Mouse (Mus musculus): ENCODE measurements around the gene Ptprj. TPM values are rescaled to one million over a fixed set of nuclear protein-coding genes. Genes with fewer than 3 reads are reported as not detected.
"Not testable (repeated sequence)": the region's sequence is repeated elsewhere in the genome, so short reads cannot be mapped to it uniquely, and the experiment has no call there.

The Ptprj gene
- polyA plus RNA-seq, 1 experiment = 25.1 TPM

DNA sequence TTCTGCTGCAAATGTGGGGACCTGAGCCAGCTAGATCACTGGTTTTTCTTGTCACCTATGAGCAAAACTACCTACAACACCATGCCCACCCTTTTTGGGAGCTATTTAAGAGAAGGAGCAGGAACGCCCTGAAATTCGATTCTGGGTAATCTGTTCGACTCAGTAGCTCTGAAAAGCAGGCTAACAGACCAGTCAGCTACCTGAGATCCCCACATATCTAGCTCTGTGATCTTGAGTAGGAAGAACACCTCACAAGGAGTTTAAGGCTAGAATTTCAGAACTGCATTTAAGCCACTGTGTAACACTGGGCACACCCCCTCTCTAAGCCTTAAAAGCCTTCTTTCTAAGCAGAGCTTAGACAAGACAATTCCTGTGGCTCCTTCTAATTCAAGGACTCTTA, 128.1 kb downstream of the Ptprj start:
- TF ChIP-seq POLR2A (IDR thresholded peaks at IDR 0.05; ENCODE audit: borderline replicate concordance, control insufficient read depth, low read depth, low read length) (no peak), CTCF (IDR thresholded peaks at IDR 0.05; ENCODE audit: control insufficient read depth, insufficient read depth, low read length) (no peak)
- Histone ChIP-seq H3K27ac (ENCODE audit: control insufficient read depth, insufficient read depth, low read depth, low read length, poor library complexity) (no peak overlapping the region), H3K4me1 (ENCODE audit: control insufficient read depth, insufficient read depth, low read length) (no peaks in the 10 kb centered on the region), H3K4me3 (replicated peaks; ENCODE audit: control insufficient read depth, low read depth, low read length) (no peak overlapping the region)
- 85% methylated on average over 3 of the region's 3 CpGs for WGBS

DNA sequence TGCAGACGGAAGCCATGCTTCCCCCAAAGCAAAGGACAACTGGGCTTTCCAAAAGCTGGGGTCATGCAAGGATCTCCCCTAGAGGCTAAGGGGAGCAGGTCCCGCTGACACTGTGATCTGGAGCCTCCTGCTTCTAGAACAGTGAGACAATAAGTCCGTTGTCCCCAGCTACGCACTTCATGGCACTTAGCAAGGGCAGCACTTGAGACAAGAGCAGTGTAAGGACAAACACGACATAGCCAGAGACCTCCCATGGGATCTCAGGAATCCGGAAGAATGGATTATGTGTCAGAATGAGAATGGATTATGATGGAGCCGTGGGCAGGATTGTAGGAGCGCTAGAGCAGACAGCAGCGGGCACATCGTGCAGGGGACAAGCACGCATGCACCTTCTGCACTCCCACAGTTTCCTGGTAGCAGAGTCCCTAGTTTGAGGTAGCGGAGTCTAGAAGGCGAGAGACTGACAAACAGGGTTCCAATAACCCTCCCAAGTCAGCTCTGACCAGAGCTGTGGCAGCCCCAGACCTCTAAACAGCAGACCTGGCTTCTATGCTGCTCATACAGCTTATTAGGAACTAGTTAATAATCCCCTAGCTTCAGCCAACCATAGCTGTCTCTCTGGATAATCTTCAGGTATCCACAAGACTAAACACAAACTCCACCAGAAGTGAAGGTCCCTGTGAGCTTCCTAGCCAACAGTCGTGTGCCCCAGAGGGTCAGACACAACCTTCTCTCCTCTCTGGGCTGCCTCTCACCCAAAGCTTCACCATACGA, 131.3 kb downstream of the Ptprj start:
- Histone ChIP-seq H3K4me1 (ENCODE audit: control insufficient read depth, insufficient read depth, low read length) (no peaks in the 10 kb centered on the region), H3K4me3 (replicated peaks; ENCODE audit: control insufficient read depth, low read depth, low read length) (no peak overlapping the region), H3K27ac (ENCODE audit: control insufficient read depth, insufficient read depth, low read depth, low read length, poor library complexity) (no peak overlapping the region)
- TF ChIP-seq POLR2A (IDR thresholded peaks at IDR 0.05; ENCODE audit: borderline replicate concordance, control insufficient read depth, low read depth, low read length) (no peak), CTCF (IDR thresholded peaks at IDR 0.05; ENCODE audit: control insufficient read depth, insufficient read depth, low read length) (no peak)
- 87% methylated on average over 15 of the region's 15 CpGs for WGBS

DNA sequence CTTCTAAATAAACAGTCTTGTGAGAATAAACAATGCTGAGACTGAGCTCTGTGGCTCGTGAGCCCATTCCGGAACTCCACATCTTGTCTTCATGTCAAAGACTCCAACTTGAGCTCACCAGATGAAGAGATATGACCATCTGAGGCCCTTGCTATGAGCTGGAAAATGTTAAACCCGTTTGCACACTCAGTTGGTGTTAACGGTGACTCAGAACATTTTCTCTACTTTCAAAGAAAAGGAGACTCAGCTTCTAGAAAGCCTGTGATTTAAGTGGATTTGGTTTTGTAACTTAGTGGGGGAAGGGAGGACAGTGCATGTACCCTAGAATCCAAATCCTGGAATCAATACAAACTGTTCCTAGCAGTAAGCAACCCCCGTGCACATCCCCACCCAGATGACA, 136.6 kb downstream of the Ptprj start:
- Histone ChIP-seq H3K4me3 (replicated peaks; ENCODE audit: control insufficient read depth, low read depth, low read length) (no peak overlapping the region), H3K27ac (ENCODE audit: control insufficient read depth, insufficient read depth, low read depth, low read length, poor library complexity) (no peak overlapping the region), H3K4me1 (ENCODE audit: control insufficient read depth, insufficient read depth, low read length) (no peaks in the 10 kb centered on the region)
- WGBS = 86% methylated on average over 5 of the region's 5 CpGs
- no peak for TF ChIP-seq POLR2A (IDR thresholded peaks at IDR 0.05; ENCODE audit: borderline replicate concordance, control insufficient read depth, low read depth, low read length)
- no peak for TF ChIP-seq CTCF (IDR thresholded peaks at IDR 0.05; ENCODE audit: control insufficient read depth, insufficient read depth, low read length)

DNA sequence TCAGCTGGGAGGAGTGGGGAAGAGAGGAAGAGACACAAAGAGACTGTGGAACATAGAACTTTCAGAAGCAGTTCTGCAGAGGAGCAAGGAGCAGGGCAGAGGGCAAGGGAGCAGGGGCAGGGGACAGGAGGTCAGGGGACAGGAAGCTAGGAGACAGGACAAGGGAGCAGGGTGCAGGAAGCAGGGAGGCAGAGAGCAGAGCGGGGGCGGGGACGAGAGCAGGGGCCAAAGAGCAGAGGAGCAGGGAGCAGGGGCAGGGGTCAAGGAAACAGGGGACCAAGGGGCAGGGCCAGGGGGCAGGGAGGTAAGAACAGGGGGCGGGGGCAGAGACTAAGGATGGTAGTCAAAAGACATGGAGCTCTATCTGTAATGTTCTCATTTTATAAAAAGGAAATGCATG, 138.6 kb downstream of the Ptprj start:
- not testable (repeated sequence) for H3K4me3 ChIP-seq (replicated peaks; ENCODE audit: control insufficient read depth, low read depth, low read length); H3K27ac ChIP-seq (ENCODE audit: control insufficient read depth, insufficient read depth, low read depth, low read length, poor library complexity); H3K4me1 ChIP-seq (ENCODE audit: control insufficient read depth, insufficient read depth, low read length)
- 81% methylated on average over 4 of the region's 4 CpGs for WGBS

DNA sequence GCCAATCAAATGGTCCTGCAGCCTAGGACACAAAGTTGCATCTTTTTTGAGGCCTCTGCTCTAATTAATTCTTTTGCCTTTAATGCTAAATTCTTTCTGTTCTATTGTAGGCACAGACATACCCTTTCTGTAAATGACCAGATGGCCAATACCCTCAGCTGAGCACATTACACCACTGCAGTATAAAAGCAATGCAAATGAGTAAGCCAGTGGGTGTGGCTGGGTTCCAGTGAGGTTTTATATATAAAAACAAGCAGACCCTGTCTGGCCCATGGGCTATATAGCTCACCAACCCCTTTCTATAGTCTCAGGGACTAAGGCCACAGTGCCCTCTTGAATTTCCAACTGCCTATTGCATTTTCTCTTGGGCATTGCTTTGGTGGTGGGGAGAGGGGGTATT, 140.3 kb downstream of the Ptprj start:
- H3K4me1 ChIP-seq (ENCODE audit: control insufficient read depth, insufficient read depth, low read length) = not testable (repeated sequence)

DNA sequence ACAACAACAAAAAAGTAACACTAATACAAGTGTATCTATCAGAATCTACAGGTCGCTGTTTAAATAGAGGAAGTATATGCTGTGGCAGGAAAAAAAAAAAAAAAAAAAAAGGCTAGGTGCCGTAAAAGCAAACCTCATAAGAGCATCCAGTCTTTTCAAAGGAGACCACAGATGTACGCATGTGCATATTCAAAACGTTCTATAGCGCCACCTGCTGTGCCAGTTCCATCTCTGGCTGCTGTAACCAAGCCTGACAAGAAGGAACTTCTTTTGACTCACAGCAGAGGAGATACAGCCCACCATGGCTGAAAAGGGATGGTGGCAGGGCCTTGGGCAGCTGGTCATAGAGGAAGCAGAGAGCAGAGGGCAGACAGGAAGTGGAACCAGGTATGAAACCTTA, 143.0 kb downstream of the Ptprj start:
- not testable (repeated sequence) for H3K27ac ChIP-seq (ENCODE audit: control insufficient read depth, insufficient read depth, low read depth, low read length, poor library complexity); H3K4me1 ChIP-seq (ENCODE audit: control insufficient read depth, insufficient read depth, low read length); H3K4me3 ChIP-seq (replicated peaks; ENCODE audit: control insufficient read depth, low read depth, low read length)
- WGBS = 20% methylated on average over 2 of the region's 5 CpGs

More for the DNA sequence above, 140.3 kb downstream of the Ptprj start:
- not testable (repeated sequence) for H3K27ac ChIP-seq (ENCODE audit: control insufficient read depth, insufficient read depth, low read depth, low read length, poor library complexity); H3K4me3 ChIP-seq (replicated peaks; ENCODE audit: control insufficient read depth, low read depth, low read length)

DNA sequence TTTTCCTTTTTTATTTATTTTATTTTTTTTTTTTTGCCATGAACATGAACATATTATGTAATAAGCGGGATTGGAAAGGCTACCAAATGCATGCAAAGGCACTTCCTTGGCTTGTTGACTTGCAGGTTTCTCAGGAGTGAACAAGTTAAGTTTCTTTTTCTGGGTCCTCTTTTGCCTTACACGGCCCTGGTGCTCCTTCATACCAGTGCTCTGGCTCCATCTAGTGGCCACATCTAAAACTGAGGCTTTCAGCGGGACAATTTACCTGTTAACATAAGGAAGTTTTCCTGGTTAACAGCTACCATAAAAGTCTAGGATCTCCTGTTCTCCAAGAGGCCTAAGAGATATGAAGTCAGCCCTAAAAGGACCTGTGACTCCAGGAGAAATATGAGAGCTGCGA, 150.7 kb downstream of the Ptprj start:
- H3K27ac ChIP-seq (ENCODE audit: control insufficient read depth, insufficient read depth, low read depth, low read length, poor library complexity); H3K4me3 ChIP-seq (replicated peaks; ENCODE audit: control insufficient read depth, low read depth, low read length); H3K4me1 ChIP-seq (ENCODE audit: control insufficient read depth, insufficient read depth, low read length): not testable (repeated sequence)
- no CpG with 5 or more reads among the region's 4 CpGs for WGBS

DNA sequence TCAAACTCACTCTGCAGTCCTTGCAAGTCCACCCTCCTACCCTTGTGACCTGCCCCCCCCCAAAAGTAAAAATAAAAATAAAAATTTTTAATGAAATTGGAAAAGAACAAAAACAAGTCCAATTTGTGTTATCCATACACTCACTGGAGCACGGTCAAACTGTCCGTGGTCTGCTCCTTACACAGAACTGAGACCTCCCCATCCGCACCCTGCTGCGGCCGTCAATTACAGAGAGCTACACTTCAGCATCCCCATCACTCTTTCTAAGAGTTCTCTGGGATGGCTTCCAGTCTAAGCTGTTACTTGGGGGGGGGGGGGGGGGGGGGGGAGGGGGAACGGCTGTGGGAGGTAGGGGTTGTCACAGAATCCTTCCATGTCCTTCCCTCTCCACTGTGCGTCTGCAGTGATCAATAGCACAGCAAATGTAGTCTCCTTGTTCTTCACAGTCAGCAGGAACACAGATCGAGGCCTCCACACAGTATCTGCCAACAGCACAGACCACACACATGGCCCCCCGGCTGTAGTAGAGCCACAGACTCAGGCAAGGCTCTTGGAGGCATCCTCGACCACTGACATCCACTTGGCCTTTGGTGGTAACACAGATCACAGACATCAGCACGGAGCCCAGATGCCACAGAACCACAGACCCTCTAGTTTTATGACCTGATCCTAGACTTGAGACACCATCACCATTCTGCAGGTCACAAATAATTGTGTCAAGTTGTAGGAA, 151.3 kb downstream of the Ptprj start:
- not testable (repeated sequence) for H3K27ac ChIP-seq (ENCODE audit: control insufficient read depth, insufficient read depth, low read depth, low read length, poor library complexity); H3K4me3 ChIP-seq (replicated peaks; ENCODE audit: control insufficient read depth, low read depth, low read length)
- WGBS = no CpG with 5 or more reads among the region's 11 CpGs

DNA sequence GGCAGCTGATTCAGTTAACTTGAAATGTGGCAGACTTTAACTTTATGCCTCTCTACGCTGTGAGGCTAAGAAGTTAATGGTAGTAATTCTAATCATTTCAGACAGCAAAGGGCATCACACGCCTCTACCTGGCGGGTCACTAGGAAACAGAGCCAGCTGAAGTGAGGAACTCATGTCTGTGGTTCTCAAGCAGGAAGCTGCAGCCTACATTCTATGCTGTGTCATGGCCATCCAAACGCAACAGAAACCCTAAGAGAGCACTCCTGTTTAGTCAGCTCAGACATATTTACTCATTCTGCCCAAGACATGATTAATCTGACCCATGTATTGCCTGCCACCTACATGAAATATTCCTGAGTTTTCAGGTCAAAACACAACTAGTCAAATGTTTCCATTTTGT, 155.5 kb downstream of the Ptprj start:
- not testable (repeated sequence) for H3K4me3 ChIP-seq (replicated peaks; ENCODE audit: control insufficient read depth, low read depth, low read length)
- WGBS = no CpG with 5 or more reads among the region's 4 CpGs

More for the DNA sequence above, 151.3 kb downstream of the Ptprj start:
- H3K4me1 ChIP-seq (ENCODE audit: control insufficient read depth, insufficient read depth, low read length) = not testable (repeated sequence)

DNA sequence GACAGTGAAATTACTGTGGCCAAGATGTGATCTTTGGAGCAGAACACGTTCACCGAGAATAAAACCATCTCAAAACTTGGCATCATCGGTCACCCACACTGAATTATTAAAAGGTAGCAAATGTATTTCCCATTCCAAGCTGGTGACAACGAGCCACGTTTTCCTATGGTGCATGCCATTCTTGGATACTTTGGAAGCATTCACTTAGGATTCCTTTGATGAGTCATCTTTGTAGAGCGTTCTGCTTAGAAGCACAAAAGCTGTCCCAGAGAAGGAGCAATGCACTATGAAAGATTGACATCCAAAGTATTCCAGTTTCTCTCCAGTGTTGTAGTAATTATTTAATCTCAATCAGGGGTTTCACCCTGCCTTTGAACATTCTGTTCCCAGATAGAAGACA, 158.2 kb downstream of the Ptprj start:
- not testable (repeated sequence) for H3K4me1 ChIP-seq (ENCODE audit: control insufficient read depth, insufficient read depth, low read length); H3K27ac ChIP-seq (ENCODE audit: control insufficient read depth, insufficient read depth, low read depth, low read length, poor library complexity)
- WGBS = 78% methylated on average over 6 of the region's 6 CpGs

More for the DNA sequence above, 155.5 kb downstream of the Ptprj start:
- H3K4me1 ChIP-seq (ENCODE audit: control insufficient read depth, insufficient read depth, low read length); H3K27ac ChIP-seq (ENCODE audit: control insufficient read depth, insufficient read depth, low read depth, low read length, poor library complexity): not testable (repeated sequence)

DNA sequence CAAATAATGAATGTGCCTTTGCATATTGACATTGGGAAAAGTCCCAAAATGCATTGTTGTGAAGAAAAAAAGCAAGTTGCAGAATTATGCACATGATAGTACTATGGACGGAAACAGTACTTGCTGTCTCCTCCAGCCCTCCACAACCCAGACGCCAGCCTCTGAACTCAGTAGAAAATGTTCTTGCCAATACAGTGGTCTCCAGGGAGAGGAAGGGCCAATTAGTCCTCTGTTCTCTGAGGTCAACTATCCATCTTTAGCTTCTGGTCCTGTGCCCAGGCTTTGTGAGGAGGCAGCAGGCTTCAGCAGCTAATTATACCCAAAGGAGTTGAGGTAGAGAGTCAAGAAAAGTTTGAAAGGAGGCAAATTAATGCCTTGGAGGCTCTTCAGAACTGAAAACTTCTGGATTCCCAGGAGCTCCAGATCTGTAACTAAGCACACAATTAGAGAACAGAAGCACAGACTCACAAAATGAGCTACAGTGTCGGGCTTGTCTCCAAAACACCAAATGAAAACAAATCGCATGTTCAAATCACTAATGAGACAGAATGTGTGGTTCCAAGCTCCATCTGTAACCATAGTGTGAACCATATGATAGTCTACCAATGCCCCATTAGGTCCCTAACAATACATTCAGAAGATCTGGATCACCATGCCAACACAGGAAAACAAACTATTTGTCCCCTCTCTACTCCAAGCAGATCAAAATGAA, 166.2 kb downstream of the Ptprj start:
- H3K27ac ChIP-seq (ENCODE audit: control insufficient read depth, insufficient read depth, low read depth, low read length, poor library complexity); H3K4me1 ChIP-seq (ENCODE audit: control insufficient read depth, insufficient read depth, low read length); H3K4me3 ChIP-seq (replicated peaks; ENCODE audit: control insufficient read depth, low read depth, low read length): not testable (repeated sequence)
- WGBS = 84% methylated on average over 4 of the region's 4 CpGs

More for the DNA sequence above, 158.2 kb downstream of the Ptprj start:
- H3K4me3 ChIP-seq (replicated peaks; ENCODE audit: control insufficient read depth, low read depth, low read length) = not testable (repeated sequence)

DNA sequence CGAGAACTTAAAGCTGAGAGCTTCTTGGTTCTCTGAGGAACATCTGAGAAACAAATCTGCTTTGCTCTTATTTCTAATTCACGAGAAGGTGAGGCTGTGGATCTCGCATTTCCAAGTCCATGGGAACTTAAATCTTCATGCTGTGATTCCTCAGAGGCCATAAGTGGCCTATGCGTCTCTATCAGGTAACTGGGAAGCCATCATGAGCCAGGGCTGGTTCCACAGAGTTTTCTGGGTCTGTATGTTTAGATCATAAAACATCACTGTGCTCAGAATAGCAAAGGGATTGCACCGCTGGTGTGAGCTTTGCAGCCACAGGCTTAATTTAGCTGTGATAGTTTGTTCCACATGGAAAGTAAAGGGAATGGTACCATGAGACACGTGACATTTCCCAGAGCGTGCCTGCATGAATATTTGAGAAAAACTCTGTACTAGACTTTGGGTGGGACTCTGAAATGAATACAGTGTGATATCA, 181.8 kb downstream of the Ptprj start, which contains the start of gene Olfr1274-ps:
Gene Olfr1274-ps, plus strand, starts transcription at position 51 of the 475 bp plus-strand sequence.
- WGBS = 68% methylated on average over 5 of the region's 7 CpGs
- not testable (repeated sequence) for H3K4me1 ChIP-seq (ENCODE audit: control insufficient read depth, insufficient read depth, low read length); H3K4me3 ChIP-seq (replicated peaks; ENCODE audit: control insufficient read depth, low read depth, low read length); H3K27ac ChIP-seq (ENCODE audit: control insufficient read depth, insufficient read depth, low read depth, low read length, poor library complexity)

Measured in bone marrow, adult 2 months (tissue).